Mouse (Mus musculus) thymus, adult 2 months (tissue): ENCODE data around the gene Fbxl3.

Experiments
- CTCF ChIP-seq: fragments of 200-500 bp; IDR thresholded peaks from 2 replicates; pipeline ENCODE4 v1.5.1; 2012; ENCODE audit warnings: mild to moderate bottlenecking, control low read depth, low read length, moderate library complexity, borderline replicate concordance; ENCODE audit not compliant: control insufficient read depth, poor library complexity, insufficient read depth; ENCODE audit errors: extremely low read depth
- POLR2A ChIP-seq: fragments of 200-500 bp; IDR thresholded peaks from 2 replicates; pipeline ENCODE4 v1.6.1; 2012; ENCODE audit warnings: mild to moderate bottlenecking, low read length, control low read depth, moderate library complexity; ENCODE audit not compliant: control insufficient read depth, poor library complexity, insufficient read depth; ENCODE audit errors: extremely low read depth

- TF ChIP-seq POLR2A (no peak), CTCF (no peak)
These were observed 26.6 kb downstream of the Fbxl3 start for GRCm38 (mm10) chr14:103072731-103073130.
